Mouse (Mus musculus): ENCODE results near the gene Fgfr2.
"Not testable (repeated sequence)": the region's sequence is repeated elsewhere in the genome, so short reads cannot be mapped to it uniquely, and the experiment has no call there.

Gene Fgfr2

DNA sequence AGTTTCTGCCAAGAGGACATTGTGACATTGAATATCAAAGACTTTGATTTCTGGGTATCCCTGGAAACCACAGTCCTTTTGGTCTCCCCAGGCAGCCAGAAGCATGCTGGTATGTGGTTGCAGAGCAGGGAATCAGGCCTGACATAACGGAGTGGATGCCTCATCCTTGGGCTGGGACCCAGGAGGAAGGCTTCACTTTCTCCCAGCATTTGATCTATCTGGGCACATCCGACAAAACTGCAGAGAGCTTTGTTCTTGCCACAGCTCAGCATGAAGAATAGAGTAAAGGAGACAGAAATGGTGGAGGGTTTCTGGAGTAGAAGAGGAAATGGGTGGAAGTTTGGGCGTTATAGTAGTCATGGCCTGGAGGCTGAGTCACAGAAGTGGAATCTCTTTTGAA is 1990.0 kb downstream of the Fgfr2 start:
- DNase-seq (ENCODE audit: low spot score), result no peak

DNA sequence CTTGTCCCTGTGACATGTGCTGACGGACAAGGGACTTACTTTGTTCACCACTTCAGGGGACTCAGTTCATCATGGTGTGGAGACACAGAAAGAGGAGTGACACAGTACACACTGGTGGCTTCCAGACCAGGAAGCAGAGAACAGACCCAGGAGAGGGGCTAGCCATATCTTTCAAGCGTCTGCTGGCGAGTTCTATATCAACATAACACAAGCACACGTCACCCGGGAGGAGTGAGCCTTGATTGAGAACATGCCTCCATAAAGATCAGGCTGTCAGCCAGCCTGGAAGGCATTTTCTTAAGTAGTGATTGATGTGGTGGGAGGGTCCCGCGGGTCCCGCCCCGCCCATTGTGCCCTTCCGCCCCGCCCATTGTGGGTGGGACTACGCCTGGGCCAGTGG is 1993.1 kb downstream of the Fgfr2 start:
- no peak for DNase-seq (ENCODE audit: low spot score)

DNA sequence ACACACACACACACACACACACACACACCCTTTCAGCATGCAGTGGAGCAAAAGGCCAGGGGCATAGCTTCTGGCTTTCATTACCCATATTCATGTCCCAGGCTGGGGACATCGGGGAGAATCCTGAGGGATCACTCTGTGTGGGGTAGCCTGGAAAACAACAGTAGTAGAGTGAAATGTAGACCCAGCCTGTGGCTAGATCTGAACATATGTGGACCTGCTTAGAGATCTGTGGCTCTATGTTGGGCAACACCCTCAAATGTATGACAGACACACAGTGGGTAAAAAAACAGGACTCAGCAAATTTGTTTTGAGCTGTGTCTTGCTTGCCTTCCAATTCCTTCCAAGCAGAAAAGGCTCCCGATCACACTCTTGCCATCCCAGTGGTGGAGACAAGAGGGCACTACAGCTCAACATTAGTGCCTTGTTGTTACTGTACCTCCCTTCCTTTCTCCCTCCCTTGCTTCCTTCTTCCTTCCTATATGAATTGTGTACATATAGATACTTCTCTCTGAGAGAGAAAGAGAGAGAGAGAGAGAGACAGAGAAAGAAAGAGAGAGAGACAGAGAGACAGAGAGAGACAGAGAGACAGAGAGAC is 2000.8 kb downstream of the Fgfr2 start:
- DNase-seq (ENCODE audit: low spot score), result no peak

DNA sequence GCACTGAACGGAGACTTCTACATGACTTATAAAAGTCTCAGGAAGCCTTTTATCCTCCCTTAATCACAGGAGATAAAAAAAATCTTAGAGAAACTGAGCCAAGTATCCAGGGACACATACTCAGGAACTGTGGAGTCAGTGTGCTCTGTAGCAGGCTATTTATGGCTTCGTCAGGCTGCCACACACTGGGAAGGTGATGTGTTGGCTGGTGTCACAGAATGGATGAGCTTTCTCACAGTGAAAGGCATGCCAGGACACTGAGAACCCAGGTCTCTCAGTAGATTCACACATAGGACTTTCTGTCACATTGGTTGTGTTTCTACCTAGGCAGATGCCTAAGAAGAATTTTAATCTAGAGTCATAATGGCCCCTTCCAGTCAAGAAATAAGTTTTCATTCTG is 2008.7 kb downstream of the Fgfr2 start:
- DNase-seq (ENCODE audit: low spot score), result no peak

DNA sequence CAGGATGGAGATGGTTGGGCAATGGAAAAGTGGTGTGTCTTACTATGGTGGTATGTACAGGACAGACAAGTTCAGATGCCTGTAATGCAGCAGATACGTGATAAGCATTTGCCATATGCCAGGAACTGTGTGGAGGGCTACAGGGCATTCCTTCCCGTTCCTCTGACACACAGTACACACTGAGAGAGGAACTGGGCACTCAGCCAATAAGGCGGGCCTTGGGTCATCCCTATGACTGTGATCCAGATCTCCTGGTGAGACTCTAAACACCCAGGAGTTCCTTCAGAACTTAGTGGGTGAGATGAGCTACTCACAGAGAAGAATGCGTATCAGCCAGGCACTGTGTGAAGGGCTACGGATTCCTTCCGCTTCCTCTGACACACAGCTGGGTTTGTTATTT is 2009.5 kb downstream of the Fgfr2 start:
- DNase-seq (ENCODE audit: low spot score), result no peak

DNA sequence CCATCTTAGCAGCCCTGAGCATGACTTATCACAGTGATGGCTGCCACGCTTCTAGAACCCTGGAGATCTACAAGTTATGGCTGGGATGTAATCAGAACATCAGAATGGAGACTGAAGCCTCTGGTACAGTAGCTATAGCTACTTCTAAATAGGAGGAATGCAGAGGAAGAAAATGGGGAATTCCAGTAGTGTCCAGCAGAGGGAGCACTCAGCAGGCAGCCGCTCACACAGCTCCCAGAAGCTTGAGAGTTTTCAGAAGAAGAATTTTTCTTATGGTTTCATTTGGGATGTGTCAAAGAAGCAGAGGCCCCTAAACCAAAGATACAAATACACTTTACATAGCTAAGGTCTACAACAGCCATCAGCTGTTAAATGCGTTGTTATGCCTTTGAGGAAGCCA is 2010.7 kb downstream of the Fgfr2 start:
- no peak for DNase-seq (ENCODE audit: low spot score)

DNA sequence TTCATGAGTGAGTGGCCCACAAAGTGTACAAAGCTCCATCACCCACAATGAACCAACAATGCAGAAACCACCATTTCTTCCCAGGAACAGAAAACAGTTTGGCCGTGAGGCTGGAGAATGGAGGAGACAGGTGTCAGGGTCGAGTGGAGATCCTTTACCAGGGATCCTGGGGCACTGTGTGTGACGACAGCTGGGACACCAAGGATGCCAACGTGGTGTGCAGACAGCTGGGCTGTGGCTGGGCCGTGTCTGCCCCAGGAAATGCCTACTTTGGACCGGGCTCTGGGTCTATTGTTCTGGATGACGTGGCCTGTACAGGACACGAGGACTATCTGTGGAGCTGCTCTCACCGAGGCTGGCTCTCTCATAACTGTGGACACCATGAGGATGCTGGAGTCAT is 2040.7 kb downstream of the Fgfr2 start:
- DNase-seq (ENCODE audit: low spot score), result not testable (repeated sequence)

DNA sequence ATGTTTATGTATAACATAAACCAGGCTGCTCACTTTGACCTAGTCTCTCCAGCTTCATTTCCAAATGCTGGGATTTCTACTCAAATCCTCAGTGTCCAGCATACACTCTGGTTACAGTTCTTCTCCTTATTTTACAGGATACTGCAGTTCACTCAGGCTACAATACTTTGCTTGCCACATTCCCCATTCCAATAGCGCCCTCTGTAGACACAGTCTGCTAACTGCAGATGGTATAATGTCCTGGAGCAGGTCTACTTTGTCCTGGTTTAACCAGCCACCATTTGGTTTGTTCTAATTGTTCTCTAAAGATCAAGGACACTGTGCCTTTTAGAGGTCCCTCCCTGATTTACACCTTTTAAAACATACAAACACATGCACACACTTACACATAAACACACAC is 2047.2 kb downstream of the Fgfr2 start:
- DNase-seq (ENCODE audit: low spot score), result no peak

DNA sequence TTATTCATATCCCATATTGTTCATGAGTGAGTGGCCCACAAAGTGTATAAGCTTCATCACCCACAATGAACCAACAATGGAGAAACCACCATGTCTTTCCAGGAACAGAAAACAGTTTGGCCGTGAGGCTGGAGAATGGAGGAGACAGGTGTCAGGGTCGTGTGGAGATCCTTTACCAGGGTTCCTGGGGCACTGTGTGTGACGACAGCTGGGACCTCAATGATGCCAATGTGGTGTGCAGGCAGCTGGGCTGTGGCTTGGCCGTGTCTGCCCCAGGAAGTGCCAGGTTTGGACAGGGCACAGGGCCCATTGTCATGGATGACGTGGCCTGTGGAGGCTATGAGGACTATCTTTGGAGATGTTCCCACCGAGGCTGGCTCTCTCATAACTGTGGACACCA is 2049.1 kb downstream of the Fgfr2 start:
- not testable (repeated sequence) for DNase-seq (ENCODE audit: low spot score)

DNA sequence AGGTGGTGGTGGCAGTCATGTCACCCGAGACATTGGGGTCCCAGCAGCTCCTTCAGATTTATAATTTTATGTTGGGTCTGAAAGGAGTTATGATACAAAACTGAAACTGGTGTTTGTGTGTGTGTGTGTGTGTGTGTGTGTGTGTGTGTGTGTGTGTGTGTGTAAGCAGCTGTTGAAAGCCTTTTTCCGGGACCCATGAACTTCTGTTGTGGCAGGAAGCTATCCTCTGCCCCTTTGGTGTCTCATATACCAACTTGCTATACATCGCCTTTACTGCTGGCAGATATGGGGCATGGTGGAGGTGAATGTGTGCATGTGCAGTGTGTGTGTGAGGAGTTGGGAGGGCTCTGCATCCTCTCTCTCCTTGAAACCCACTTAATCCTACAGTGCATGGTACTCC is 2049.7 kb downstream of the Fgfr2 start:
- DNase-seq (ENCODE audit: low spot score), result not testable (repeated sequence)

DNA sequence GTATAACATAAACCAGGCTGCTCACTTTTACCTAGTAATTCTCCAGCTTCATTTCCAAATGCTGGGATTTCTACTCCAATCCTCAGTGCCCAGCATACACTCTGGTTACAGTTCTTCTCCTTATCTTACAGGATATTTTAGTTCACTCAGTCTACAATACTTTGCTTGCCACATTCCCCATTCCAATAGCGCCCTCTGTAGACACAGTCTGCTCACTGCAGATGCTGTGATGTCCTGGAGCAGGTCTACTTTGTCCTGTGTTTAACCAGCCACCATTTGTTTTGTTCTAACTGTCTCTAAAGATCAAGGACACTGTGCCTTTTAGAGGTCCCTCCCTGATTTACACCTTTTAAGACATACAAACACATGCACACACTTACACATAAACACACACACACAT is 2055.0 kb downstream of the Fgfr2 start:
- DNase-seq (ENCODE audit: low spot score), result not testable (repeated sequence)

DNA sequence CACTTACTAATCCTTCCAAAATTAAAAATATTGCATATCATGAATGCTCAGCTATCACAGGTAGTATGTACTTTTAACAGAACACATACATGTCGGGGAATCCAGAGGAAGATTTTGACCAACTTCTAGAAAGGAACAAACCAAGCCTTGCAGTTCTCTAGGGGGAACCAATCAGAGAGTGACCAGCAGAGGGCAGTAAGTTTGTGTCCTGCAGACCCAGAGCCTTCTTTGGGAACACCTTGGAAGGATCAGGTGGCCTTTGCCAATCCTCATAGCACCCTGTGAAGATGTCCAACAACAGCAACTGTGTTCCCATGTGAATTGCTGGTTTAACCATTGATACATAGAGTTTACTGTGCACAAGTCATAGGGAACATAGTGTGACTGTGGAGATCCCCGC is 2060.6 kb downstream of the Fgfr2 start:
- no peak for DNase-seq (ENCODE audit: low spot score)

DNA sequence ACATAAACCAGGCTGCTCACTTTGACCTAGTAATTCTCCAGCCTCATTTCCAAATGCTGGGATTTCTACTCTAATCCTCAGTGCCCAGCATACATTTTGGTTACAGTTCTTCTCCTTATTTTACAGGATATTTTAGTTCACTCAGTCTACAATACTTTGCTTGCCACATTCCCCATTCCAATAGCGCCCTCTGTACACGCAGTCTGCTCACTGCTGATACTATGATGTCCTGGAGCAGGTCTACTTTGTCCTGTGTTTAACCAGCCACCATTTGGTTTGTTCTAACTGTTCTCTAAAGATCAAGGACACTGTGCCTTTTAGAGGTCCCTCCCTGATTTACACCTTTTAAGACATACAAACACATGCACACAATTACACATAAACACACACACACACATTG is 2063.3 kb downstream of the Fgfr2 start:
- DNase-seq (ENCODE audit: low spot score), result not testable (repeated sequence)

DNA sequence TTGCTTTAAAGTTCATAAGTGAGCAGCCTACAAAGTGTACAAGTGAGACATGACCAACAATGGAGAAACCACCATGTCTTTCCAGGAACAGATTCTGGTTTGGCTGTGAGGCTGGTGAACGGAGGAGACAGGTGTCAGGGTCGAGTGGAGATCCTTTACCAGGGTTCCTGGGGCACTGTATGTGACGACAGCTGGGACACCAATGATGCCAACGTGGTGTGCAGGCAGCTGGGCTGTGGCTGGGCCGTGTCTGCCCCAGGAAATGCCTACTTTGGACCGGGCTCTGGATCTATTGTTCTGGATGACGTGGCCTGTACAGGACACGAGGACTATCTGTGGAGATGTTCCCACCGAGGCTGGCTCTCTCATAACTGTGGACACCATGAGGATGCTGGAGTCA is 2065.2 kb downstream of the Fgfr2 start:
- DNase-seq (ENCODE audit: low spot score), result not testable (repeated sequence)

DNA sequence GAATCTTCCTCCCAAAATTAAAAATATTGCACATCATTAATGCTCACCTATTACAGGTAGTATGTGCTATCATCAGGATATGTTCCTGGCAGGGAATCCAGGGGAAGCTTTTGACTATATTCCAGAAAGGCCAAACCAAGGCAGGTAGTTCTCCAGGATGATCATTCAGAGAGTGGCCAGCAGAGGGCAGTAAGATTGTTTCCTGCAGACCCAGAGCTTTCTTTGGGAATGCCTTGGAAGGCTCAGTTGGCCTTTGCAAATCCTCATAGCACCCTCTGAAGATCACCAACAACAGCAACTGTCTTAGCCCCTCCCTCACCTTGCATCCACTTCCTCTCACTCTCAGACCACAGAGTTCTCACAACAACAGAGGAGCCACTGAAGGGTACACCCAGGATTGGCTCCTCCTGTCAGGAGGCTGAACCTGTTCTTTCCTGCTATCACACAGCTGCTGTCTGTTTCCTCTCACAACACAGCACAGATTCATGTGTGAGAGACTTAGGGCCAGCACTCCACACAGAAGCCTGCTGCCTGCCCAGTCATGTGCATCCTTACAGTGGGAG is 2068.3 kb downstream of the Fgfr2 start:
- no peak for DNase-seq (ENCODE audit: low spot score)

DNA sequence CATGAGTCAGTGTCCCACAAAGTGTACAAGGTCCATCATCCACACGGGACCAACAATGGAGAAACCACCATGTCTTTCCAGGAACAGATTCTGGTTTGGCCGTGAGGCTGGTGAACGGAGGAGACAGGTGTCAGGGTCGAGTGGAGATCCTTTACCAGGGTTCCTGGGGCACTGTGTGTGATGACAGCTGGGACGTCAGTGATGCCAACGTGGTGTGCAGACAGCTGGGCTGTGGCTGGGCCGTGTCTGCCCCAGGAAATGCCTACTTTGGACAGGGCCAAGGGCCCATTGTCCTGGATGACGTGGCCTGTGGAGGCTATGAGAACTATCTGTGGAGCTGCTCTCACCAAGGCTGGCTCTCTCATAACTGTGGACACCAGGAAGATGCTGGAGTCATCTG is 2073.3 kb downstream of the Fgfr2 start:
- DNase-seq (ENCODE audit: low spot score), result not testable (repeated sequence)

DNA sequence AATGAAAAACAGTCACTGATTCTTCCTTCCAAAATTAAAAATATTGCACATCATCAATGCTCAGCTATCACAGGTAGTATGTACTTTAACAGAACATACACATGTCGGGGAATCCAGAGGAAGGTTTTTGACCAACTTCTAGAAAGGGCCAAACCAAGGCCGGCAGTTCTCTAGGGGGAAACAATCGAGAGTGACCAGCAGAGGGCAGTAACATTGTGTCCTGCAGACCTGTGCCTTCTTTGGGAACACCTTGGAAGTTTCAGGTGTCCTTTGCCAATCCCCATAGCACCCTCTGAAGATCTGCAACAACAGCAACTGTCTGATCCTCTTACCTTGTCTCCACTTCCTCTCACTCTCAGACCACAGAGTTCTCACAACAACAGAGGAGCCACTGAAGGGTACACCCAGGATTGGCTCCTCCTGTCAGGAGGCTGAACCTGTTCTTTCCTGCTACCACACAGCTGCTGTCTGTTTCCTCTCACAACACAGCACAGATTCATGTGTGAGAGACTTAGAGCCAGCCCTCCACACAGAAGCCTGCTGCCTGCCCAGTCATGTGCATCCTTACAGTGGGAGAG is 2077.8 kb downstream of the Fgfr2 start:
- not testable (repeated sequence) for DNase-seq (ENCODE audit: low spot score)

DNA sequence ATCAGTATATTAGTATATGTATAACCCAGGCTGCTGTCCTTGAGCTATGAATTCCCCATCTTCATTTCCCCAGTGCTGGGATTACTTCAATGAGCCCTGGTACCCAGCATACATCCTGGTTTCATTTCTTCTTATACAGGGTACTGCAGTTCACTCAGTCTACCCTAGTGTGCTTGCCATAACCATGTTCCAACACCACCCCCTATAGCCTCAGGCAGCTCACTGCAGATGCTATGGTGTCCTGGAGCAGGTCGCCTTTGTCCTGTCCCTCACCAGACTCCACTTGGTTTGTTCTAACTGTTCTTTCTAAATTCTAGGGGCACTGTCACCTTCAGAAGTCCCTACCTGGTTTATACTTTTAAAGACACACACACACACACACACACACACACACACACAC is 2080.5 kb downstream of the Fgfr2 start:
- DNase-seq (ENCODE audit: low spot score), result no peak

DNA sequence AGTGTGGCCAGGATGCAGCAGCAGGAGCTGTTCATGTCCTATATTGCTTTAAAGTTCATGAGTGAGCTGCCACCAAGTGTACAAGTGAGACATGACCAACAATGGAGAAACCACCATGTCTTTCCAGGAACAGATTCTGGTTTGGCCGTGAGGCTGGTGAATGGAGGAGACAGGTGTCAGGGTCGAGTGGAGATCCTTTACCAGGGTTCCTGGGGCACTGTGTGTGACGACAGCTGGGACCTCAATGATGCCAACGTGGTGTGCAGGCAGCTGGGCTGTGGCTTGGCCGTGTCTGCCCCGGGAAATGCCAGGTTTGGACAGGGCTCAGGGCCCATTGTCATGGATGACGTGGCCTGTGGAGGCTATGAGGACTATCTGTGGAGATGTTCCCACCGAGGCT is 2082.4 kb downstream of the Fgfr2 start:
- not testable (repeated sequence) for DNase-seq (ENCODE audit: low spot score)

DNA sequence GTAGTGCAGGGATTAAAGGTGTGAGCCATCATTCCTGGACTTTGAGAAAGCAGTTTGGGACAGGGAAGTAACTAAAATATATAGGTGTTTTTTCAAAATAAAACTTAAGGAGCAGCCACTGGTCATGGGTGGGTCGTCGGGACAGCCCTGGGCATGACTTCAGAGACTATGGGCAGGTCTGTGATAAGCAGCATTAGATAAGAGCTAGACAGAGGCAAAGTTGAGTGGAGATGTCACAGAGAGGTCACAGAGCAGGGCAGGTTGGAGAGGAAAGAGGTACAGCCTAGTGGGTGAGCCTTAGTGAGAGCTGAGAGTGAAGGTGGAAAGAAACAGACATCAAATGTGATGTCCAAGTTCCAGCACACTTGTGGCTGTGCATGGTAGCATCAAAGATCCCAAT is 2086.1 kb downstream of the Fgfr2 start:
- no peak for DNase-seq (ENCODE audit: low spot score)

DNA sequence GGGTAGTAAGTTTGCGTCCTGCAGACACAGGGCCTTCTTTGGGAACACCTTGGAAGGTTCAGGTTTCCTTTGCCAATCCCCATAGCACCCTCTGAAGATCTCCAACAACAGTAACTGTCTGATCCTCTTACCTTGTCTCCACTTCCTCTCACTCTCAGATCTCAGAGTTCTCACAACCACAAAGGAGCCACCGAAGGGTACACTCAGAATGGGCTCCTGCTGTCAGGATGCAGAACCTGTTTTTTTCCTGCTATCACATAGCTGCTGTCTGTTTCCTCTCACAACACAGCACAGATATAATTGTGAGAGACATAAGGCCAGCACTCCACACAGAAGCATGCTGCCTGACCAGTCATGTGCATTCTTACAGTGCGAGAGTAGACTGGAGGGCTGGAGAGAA is 2086.8 kb downstream of the Fgfr2 start:
- no peak for DNase-seq (ENCODE audit: low spot score)

DNA sequence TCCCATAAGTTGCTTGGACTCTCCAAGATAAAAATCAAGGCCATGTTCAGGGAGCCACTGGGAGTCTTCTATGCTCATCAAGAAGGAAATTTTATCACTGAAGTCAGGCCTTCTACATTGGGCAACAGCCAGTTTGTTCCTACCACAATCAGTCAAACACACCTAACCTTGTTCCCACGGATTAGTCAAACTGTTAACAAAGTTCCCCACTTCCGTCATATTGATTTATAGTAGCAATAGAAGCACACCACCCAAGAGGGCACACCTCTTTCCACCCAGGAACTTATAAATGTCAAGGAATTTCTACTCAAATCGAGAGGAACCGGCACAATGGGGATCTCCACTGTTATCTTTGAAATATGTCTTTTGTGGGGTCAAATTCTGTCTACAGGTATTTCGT is 2091.4 kb downstream of the Fgfr2 start, which contains the start of gene Dmbt1:
TSS of gene Dmbt1 (plus strand) at position 299 of the 400 bp plus-strand sequence.
- no peak for DNase-seq (ENCODE audit: low spot score)

DNA sequence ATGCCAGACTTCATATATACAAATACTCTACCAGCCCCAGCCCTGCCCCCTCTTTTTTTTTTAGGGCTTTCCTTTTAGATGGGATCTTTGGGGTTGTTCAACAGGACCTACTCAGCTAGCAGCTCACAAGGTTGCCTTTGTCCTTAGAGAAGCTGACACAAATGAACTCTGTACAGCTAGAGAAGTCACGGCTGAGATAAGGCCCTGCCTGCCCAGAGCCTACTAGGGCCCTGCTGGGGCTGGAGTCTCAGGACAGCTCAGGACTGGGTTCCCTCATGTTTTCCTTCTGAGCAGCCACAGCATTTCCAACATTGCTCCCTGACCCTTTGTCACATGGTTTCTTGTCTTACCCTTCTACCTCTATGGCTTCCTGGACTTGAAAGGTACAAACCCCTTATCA is 2095.6 kb downstream of the Fgfr2 start:
- no peak for DNase-seq (ENCODE audit: low spot score)

DNA sequence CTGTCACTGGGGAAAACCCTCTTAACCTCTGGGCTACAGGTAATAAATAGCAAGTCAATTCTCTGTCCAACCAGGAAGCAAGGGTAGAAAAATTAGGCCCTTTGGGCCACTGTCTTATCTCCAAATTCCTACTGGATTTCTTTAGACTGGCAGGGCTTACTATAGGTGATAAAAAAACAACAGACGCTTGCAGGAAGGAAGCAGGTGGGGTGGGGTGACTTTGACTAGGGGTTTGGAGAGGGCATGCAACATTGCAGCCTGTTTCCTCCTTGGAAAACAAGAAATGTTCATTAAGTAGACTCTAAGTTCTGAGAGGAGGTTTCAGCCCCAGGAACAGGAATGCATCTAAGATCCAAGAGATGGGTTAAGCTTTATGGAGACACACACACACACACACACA is 2098.3 kb downstream of the Fgfr2 start:
- DNase-seq (ENCODE audit: low spot score), result no peak

Measured in spleen, adult 12 weeks (tissue).